Mouse (Mus musculus): ENCODE measurements around the gene Uncx.

The Uncx gene

GRCm38 (mm10) chr5:139542556-139542955 lies 738 bp upstream of the Uncx start:
- DNase-seq (ENCODE audit: low spot score in 2 of 2), result no peak

- no peak for DNase-seq (ENCODE audit: low spot score in 2 of 2)
Observed at GRCm38 (mm10) chr5:139543650-139544270, 466 bp downstream of the Uncx start.

- no peak for DNase-seq (ENCODE audit: low spot score in 2 of 2)
Observed at GRCm38 (mm10) chr5:139544271-139545135, 1.2 kb downstream of the Uncx start.

GRCm38 (mm10) chr5:139545221-139545620 lies 1.9 kb downstream of the Uncx start:
- DNase-seq (ENCODE audit: low spot score in 2 of 2), result no peak

- no peak for DNase-seq (ENCODE audit: low spot score in 2 of 2)
Observed at GRCm38 (mm10) chr5:139545673-139546335, 2.5 kb downstream of the Uncx start.

GRCm38 (mm10) chr5:139546336-139546770 lies 3.1 kb downstream of the Uncx start:
- no peak for DNase-seq (ENCODE audit: low spot score in 2 of 2)

- DNase-seq (ENCODE audit: low spot score in 2 of 2), result no peak
Observed at GRCm38 (mm10) chr5:139546771-139547420, 3.6 kb downstream of the Uncx start.

GRCm38 (mm10) chr5:139547421-139547931 lies 4.2 kb downstream of the Uncx start:
- no peak for DNase-seq (ENCODE audit: low spot score in 2 of 2)

- no peak for DNase-seq (ENCODE audit: low spot score in 2 of 2)
Observed at GRCm38 (mm10) chr5:139553446-139554273, 10.4 kb downstream of the Uncx start.

- no peak for DNase-seq (ENCODE audit: low spot score in 2 of 2)
Observed at GRCm38 (mm10) chr5:139554478-139555335, 11.4 kb downstream of the Uncx start.

- DNase-seq (ENCODE audit: low spot score in 2 of 2), result no peak
Observed at GRCm38 (mm10) chr5:139555476-139556115, 12.3 kb downstream of the Uncx start.

- no peak for DNase-seq (ENCODE audit: low spot score in 2 of 2)
Observed at GRCm38 (mm10) chr5:139556116-139556678, 12.9 kb downstream of the Uncx start.

- DNase-seq (ENCODE audit: low spot score in 2 of 2), result no peak
Observed at GRCm38 (mm10) chr5:139557079-139557478, 13.8 kb downstream of the Uncx start.

- DNase-seq (ENCODE audit: low spot score in 2 of 2), result no peak
Observed at GRCm38 (mm10) chr5:139557531-139558467, 14.5 kb downstream of the Uncx start.

- no peak for DNase-seq (ENCODE audit: low spot score in 2 of 2)
Observed at GRCm38 (mm10) chr5:139558468-139558804, 15.1 kb downstream of the Uncx start.

GRCm38 (mm10) chr5:139558917-139559660 lies 15.8 kb downstream of the Uncx start:
- no peak for DNase-seq (ENCODE audit: low spot score in 2 of 2)

- no peak for DNase-seq (ENCODE audit: low spot score in 2 of 2)
Observed at GRCm38 (mm10) chr5:139559782-139560181, 16.5 kb downstream of the Uncx start.

Measured in spleen, postnatal 14 days (tissue).